Mouse (Mus musculus): ENCODE measurements around the gene Gm867.

Gene Gm867

GRCm38 (mm10) chr10:75936909-75937667 is 3.4 kb downstream of the Gm867 start:
- no peak for DNase-seq

- DNase-seq, result peak; percentile 60 to 65
Observed at GRCm38 (mm10) chr10:75935680-75936541, 4.6 kb downstream of the Gm867 start, which contains the start of gene Mmp11. Gene Mmp11 (minus strand): TSS chr10:75936496.

- no peak for DNase-seq
Observed at GRCm38 (mm10) chr10:75934991-75935390, 5.5 kb downstream of the Gm867 start.

GRCm38 (mm10) chr10:75932891-75933290 is 7.6 kb downstream of the Gm867 start, which contains the start of gene Chchd10:
Gene Chchd10 (plus strand): TSS chr10:75933130.
- DNase-seq, result no peak

GRCm38 (mm10) chr10:75932081-75932678 is 8.3 kb downstream of the Gm867 start:
- DNase-seq, result peak; percentile 36 to 48

GRCm38 (mm10) chr10:75931311-75931710 is 9.2 kb downstream of the Gm867 start:
- DNase-seq, result no peak

GRCm38 (mm10) chr10:75930304-75930703 is 10.2 kb downstream of the Gm867 start:
- DNase-seq, result no peak

- DNase-seq, result peak in 1 of 2 experiments; percentile 35
Observed at GRCm38 (mm10) chr10:75926396-75926795, 14.1 kb downstream of the Gm867 start.

GRCm38 (mm10) chr10:75924324-75924723 is 16.1 kb downstream of the Gm867 start:
- DNase-seq, result no peak

- peak in 1 of 2 experiments; percentile 26 for DNase-seq
Observed at GRCm38 (mm10) chr10:75921726-75922560, 18.5 kb downstream of the Gm867 start.

- peak; percentile 91 to 94 for DNase-seq
Observed at GRCm38 (mm10) chr10:75921026-75921725, 19.3 kb downstream of the Gm867 start, which contains the start of gene Smarcb1. Gene Smarcb1 (minus strand): TSS chr10:75921617.

- DNase-seq, result no peak
Observed at GRCm38 (mm10) chr10:75919026-75919425, 21.4 kb downstream of the Gm867 start.

- DNase-seq, result no peak
Observed at GRCm38 (mm10) chr10:75916840-75917239, 23.6 kb downstream of the Gm867 start.

GRCm38 (mm10) chr10:75915557-75915956 is 24.9 kb downstream of the Gm867 start:
- no peak for DNase-seq

- no peak for DNase-seq
Observed at GRCm38 (mm10) chr10:75913013-75913589, 27.4 kb downstream of the Gm867 start.

GRCm38 (mm10) chr10:75910698-75911097 is 29.8 kb downstream of the Gm867 start:
- DNase-seq, result no peak

GRCm38 (mm10) chr10:75906882-75907281 is 33.6 kb downstream of the Gm867 start:
- no peak for DNase-seq

- no peak for DNase-seq
Observed at GRCm38 (mm10) chr10:75904391-75904790, 36.1 kb downstream of the Gm867 start.

GRCm38 (mm10) chr10:75898846-75899245 is 41.6 kb downstream of the Gm867 start:
- no peak for DNase-seq

- DNase-seq, result no peak
Observed at GRCm38 (mm10) chr10:75898039-75898564, 42.4 kb downstream of the Gm867 start.

GRCm38 (mm10) chr10:75897373-75897772 is 43.1 kb downstream of the Gm867 start:
- peak; percentile 32 to 45 for DNase-seq
